Mouse (Mus musculus): ENCODE measurements at regions not wholly inside any gene's neighbourhood (a gene's known extent, or its start where the extent isn't known, plus 50 kb on each side); places are given as distances from the start of the nearest gene placed in this dataset.

DNA sequence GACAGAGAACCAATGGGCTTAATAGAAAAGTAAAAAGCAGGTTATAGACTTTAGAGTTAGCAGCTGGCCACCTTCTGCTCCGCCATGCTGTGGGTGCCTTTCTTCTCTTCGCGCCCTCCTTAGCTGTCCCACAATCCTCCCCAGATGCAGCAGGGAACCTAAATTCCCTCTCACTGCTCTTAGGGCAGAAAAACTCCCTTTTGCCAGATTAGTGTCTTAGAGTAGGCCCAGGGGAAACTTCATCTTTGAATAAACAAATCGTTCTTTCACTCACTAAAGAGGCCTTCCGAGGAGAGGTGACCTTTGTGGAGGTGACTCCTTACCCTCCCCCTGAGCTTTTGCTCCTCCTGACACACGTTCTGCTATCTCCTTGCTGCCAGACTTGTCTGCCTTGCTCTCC lies 157.0 kb upstream of the Six2 start:
- WGBS, result 66% methylated on average over 6 of the region's 6 CpGs
- no peak for ATAC-seq
- DNase-seq, result no peak
- Histone ChIP-seq H3K27ac (ENCODE audit: low read depth, low read length) (no peak overlapping the region), H3K4me3 (ENCODE audit: low read depth, low read length) (no peak overlapping the region), H3K4me1 (ENCODE audit: insufficient read depth) (no peaks in the 10 kb centered on the region), H3K9me3 (ENCODE audit: low read length) (no peaks in the 10 kb centered on the region), H3K27me3 (ENCODE audit: insufficient read depth, low read length) (no peaks in the 10 kb centered on the region), H3K9ac (no peak overlapping the region), H3K4me2 (ENCODE audit: low read depth) (no peak overlapping the region), H3K36me3 (ENCODE audit: insufficient read depth) (no peaks in the 10 kb centered on the region)
- no peak for TF ChIP-seq CTCF (IDR thresholded peaks at IDR 0.05; ENCODE audit: low read depth)

DNA sequence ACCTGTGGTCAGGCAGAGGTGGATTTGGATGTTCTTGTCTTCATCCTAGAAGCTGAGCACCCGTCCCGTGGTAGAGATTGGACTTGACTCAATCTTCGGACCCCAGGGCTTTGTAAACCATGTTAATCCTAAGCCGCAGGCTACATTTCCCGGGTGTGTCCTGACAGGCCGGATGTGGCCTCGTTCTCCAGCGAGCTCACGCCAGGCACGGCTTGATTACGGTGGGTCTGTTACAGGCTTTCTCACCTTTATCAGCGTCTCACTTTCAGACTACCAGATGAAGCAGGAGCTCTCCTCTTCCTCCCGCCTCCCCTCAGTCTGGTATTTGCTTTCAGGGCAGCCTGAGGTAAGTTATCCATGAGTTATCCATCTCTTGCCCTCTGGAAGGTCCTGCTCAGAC lies 156.4 kb upstream of the Six2 start:
- Histone ChIP-seq H3K27me3 (ENCODE audit: insufficient read depth, low read length) (no peaks in the 10 kb centered on the region), H3K9ac (no peak overlapping the region), H3K4me2 (ENCODE audit: low read depth) (no peak overlapping the region), H3K27ac (ENCODE audit: low read depth, low read length) (no peak overlapping the region), H3K9me3 (ENCODE audit: low read length) (no peaks in the 10 kb centered on the region), H3K4me3 (ENCODE audit: low read depth, low read length) (no peak overlapping the region), H3K4me1 (ENCODE audit: insufficient read depth) (no peaks in the 10 kb centered on the region), H3K36me3 (ENCODE audit: insufficient read depth) (no peaks in the 10 kb centered on the region)
- no peak for DNase-seq
- ATAC-seq, result no peak
- WGBS, result 94% methylated on average over 13 of the region's 13 CpGs
- TF ChIP-seq CTCF (IDR thresholded peaks at IDR 0.05; ENCODE audit: low read depth), result no peak

DNA sequence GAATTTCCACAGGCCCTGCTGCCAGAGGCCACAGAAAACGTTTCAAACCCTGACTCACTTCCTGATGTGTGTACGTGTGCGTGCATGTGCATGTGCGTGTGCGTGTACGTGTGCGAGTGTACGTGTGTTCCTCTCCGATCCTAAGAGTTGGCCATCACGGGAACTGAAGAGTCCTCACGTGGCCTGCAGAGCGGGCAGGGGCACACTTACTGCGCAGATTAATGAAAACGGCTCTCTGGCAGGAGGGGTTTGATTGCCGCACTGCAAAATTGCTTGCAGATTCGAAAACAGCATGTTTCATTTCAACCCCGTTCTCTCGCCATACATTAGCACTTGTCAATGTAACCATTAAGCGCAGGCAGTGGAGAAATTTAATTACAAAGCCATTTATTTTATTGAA lies 135.0 kb upstream of the Six2 start:
- WGBS, result 69% methylated on average over 19 of the region's 19 CpGs
- H3K4me3 ChIP-seq (ENCODE audit: low read depth, low read length), result no peak overlapping the region
- H3K9me3 ChIP-seq (ENCODE audit: low read length), result no peaks in the 10 kb centered on the region
- H3K27me3 ChIP-seq (ENCODE audit: insufficient read depth, low read length), result no peaks in the 10 kb centered on the region
- no peak for DNase-seq
- H3K36me3 ChIP-seq (ENCODE audit: insufficient read depth), result no peaks in the 10 kb centered on the region
- peak; percentile 18; the same call in 1 of the 2 replicates for ATAC-seq
- no peak overlapping the region for H3K27ac ChIP-seq (ENCODE audit: low read depth, low read length)
- H3K4me2 ChIP-seq (ENCODE audit: low read depth), result no peak overlapping the region
- TF ChIP-seq CTCF (IDR thresholded peaks at IDR 0.05; ENCODE audit: low read depth), result no peak
- H3K9ac ChIP-seq, result no peak overlapping the region
- H3K4me1 ChIP-seq (ENCODE audit: insufficient read depth), result no peaks in the 10 kb centered on the region

DNA sequence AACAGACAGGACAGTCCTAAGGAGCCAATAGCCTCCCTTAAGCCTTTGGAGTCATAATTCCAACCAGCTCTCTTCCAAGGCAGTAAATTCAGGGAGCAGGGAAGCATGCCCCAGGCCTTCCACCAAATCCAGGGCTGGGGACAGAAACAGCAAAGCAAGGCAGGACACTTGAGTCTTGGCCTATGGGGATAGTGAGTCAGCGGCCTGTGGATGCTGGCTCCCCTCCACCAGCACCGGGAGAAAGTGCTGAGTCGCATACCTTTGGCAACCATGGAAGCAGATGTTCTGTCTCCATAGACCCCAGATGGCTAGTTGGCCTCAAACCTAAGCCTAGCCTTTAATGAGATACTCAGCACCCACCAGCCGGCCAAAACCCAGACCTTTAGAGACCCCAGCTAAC lies 133.8 kb upstream of the Six2 start:
- H3K36me3 ChIP-seq (ENCODE audit: insufficient read depth), result no peaks in the 10 kb centered on the region
- DNase-seq, result no peak
- 71% methylated on average over 4 of the region's 4 CpGs for WGBS
- H3K9ac ChIP-seq, result no peak overlapping the region
- no peak overlapping the region for H3K27ac ChIP-seq (ENCODE audit: low read depth, low read length)
- no peaks in the 10 kb centered on the region for H3K9me3 ChIP-seq (ENCODE audit: low read length)
- no peaks in the 10 kb centered on the region for H3K4me1 ChIP-seq (ENCODE audit: insufficient read depth)
- no peak overlapping the region for H3K4me2 ChIP-seq (ENCODE audit: low read depth)
- TF ChIP-seq CTCF (IDR thresholded peaks at IDR 0.05; ENCODE audit: low read depth), result no peak
- no peaks in the 10 kb centered on the region for H3K27me3 ChIP-seq (ENCODE audit: insufficient read depth, low read length)
- ATAC-seq, result no peak
- H3K4me3 ChIP-seq (ENCODE audit: low read depth, low read length), result no peak overlapping the region

DNA sequence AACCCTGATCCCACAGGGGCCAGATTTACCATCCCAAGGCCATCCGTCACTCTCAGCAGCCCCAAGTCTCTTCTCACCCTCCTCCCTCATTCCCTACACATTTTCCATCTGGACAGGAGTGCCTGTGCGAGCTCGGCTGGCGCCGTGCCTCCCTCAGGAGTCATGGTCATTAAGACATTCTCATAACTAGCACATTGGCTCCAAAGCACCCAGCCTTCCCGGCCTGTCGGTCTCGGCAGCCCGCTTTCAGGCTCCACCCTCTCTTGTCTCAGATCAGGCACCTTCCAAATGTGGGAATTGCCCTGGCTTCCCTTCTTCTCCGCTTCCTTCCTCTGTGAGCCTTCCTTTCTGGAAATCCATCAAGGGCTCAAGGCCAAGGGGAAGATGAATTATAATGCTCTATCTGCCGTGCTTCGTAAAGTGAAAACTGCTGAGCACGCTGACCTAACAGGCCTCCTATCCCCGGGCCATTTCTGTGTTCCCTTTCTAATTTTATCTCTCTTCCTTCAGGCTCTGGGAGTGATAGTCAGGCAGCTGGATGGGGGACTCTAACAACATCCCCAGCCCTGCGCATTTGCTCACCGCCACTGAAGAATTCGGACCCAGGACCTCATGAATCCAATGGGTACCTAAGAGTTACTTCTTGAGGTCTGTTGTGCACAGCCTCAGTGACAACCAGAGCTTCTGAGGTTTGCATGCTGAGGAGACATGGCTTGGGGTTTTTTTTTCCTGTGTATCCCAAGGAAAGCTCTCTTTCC lies 130.2 kb upstream of the Six2 start:
- Histone ChIP-seq H3K4me2 (ENCODE audit: low read depth) (no peak overlapping the region), H3K27ac (ENCODE audit: low read depth, low read length) (no peak overlapping the region), H3K4me1 (ENCODE audit: insufficient read depth) (no peaks in the 10 kb centered on the region), H3K9ac (no peak overlapping the region), H3K27me3 (ENCODE audit: insufficient read depth, low read length) (no peaks in the 10 kb centered on the region), H3K9me3 (ENCODE audit: low read length) (no peaks in the 10 kb centered on the region), H3K36me3 (ENCODE audit: insufficient read depth) (no peaks in the 10 kb centered on the region), H3K4me3 (ENCODE audit: low read depth, low read length) (no peak overlapping the region)
- ATAC-seq (no peak), DNase-seq (no peak)
- TF ChIP-seq CTCF (IDR thresholded peaks at IDR 0.05; ENCODE audit: low read depth), result no peak
- WGBS, result 86% methylated on average over 17 of the region's 17 CpGs

DNA sequence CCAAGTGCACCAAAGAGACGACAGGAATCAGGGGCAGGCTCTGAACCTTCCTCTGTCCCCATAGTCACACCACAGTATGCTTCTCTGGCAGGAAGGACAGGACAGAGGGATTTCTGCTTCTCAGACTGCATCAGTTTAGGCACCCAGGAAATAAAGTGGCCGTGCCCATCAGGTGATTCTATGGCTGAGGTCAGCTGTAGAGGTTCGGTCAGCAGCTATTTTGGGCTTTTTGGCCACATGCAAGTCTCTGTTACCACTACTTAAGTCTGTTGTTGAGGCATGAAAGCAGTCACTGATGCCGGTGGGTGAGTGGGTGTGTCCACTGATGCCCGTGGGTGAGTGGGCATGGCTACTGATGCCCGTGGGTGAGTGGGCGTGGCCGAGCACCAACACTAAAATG lies 128.4 kb upstream of the Six2 start:
- H3K4me2 ChIP-seq (ENCODE audit: low read depth), result no peak overlapping the region
- no peak for DNase-seq
- H3K4me3 ChIP-seq (ENCODE audit: low read depth, low read length), result no peak overlapping the region
- WGBS, result 92% methylated on average over 8 of the region's 8 CpGs
- no peaks in the 10 kb centered on the region for H3K36me3 ChIP-seq (ENCODE audit: insufficient read depth)
- H3K27ac ChIP-seq (ENCODE audit: low read depth, low read length), result no peak overlapping the region
- no peaks in the 10 kb centered on the region for H3K27me3 ChIP-seq (ENCODE audit: insufficient read depth, low read length)
- H3K9me3 ChIP-seq (ENCODE audit: low read length), result no peaks in the 10 kb centered on the region
- ATAC-seq, result no peak
- no peak for TF ChIP-seq CTCF (IDR thresholded peaks at IDR 0.05; ENCODE audit: low read depth)
- no peaks in the 10 kb centered on the region for H3K4me1 ChIP-seq (ENCODE audit: insufficient read depth)
- H3K9ac ChIP-seq, result no peak overlapping the region

DNA sequence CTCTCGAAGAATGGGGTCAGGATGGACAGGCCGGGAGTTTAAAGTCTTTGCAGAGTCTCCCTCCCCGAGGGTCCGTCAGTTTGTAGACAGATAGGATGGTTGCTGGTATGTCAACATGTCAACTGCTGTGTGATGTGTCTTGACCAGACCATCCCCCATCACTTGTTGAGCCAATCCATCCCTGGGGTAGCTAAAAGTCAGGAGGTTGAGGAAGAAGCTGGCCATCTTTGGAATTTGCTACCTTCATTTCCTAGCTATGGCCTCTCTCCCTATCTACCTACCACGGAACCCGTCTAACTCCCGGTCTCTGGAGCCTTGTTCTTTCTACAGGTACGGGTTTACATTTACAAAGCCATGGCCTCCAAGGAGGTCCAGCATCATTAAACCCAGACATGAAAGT lies 128.0 kb upstream of the Six2 start:
- DNase-seq (no peak), ATAC-seq (no peak)
- Histone ChIP-seq H3K9me3 (ENCODE audit: low read length) (no peaks in the 10 kb centered on the region), H3K9ac (no peak overlapping the region), H3K27me3 (ENCODE audit: insufficient read depth, low read length) (no peaks in the 10 kb centered on the region), H3K36me3 (ENCODE audit: insufficient read depth) (no peaks in the 10 kb centered on the region), H3K4me3 (ENCODE audit: low read depth, low read length) (no peak overlapping the region), H3K4me2 (ENCODE audit: low read depth) (no peak overlapping the region), H3K4me1 (ENCODE audit: insufficient read depth) (no peaks in the 10 kb centered on the region), H3K27ac (ENCODE audit: low read depth, low read length) (no peak overlapping the region)
- 91% methylated on average over 8 of the region's 8 CpGs for WGBS
- no peak for TF ChIP-seq CTCF (IDR thresholded peaks at IDR 0.05; ENCODE audit: low read depth)

Data from forebrain, postnatal 0 days (tissue).